Mouse (Mus musculus): ENCODE results near the gene Dnajb14.

- TF ChIP-seq CTCF (IDR thresholded peaks at IDR 0.05; ENCODE audit: insufficient read depth, low read length) (no peak), POLR2A (IDR thresholded peaks at IDR 0.05; ENCODE audit: borderline replicate concordance, extremely low read depth, low read depth, low read length) (no peak)
These were observed 28.9 kb downstream of the Dnajb14 start for GRCm38 (mm10) chr3:137896386-137896785.
